ENCODE assay signal across 30 mouse cellular contexts in the genomic region with DNA sequence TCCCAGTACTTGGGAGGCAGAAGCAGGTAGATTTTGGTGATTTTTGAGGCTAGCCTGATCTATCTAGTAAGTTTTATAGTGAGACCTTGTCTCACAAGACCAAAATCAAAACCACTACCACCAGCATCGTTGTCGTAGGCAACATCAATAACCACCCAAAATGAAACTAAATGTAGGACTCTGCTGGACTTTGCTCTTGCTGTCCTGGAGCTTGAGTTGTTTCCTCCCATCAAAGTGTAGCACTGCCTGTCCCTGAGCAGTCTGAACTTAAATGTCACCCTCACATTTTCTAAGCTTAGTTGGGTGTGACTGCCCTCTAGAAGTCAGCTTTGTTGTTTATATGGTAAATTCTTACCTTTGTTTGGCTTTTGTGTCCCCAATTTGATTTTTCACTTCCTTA.
"Had no signal": no experiment of that assay in that cellular context is flagged by ENCODE, and none has a peak within 500 bp of the region (broad histone marks: within the 10 kb centered on the region; RNA-seq: fewer than 3 reads in every experiment).

No protein-coding gene starts in this region.

- H3K9me3 ChIP-seq: limb, embryonic 10.5 days; limb, embryonic 12.5 days; limb, embryonic 13.5 days; limb, embryonic 15.5 days; liver, embryonic 13.5 days; liver, embryonic 15.5 days; lung, embryonic 15.5 days; megakaryocyte, embryonic 14.5 days; midbrain, embryonic 10.5 days; midbrain, embryonic 12.5 days; midbrain, embryonic 15.5 days had no signal

- ATAC-seq: lung, postnatal 0 days; midbrain, embryonic 13.5 days; midbrain, embryonic 15.5 days; midbrain, embryonic 16.5 days had no signal

- H3K4me2 ChIP-seq: limb, embryonic 12.5 days; limb, embryonic 13.5 days; limb, embryonic 15.5 days; liver, embryonic 13.5 days; liver, embryonic 15.5 days; lung, embryonic 14.5 days; lung, embryonic 15.5 days; midbrain, embryonic 11.5 days; midbrain, embryonic 12.5 days; midbrain, embryonic 13.5 days; midbrain, embryonic 15.5 days; neural tube, embryonic 12.5 days had no signal

- H3K4me1 ChIP-seq: limb, embryonic 10.5 days; limb, embryonic 12.5 days; limb, embryonic 13.5 days; limb, embryonic 15.5 days; liver, embryonic 13.5 days; liver, embryonic 15.5 days; lung, embryonic 15.5 days; midbrain, embryonic 12.5 days; midbrain, embryonic 13.5 days; midbrain, embryonic 15.5 days; neural tube, embryonic 12.5 days had no signal

- H3K9ac ChIP-seq: limb, embryonic 12.5 days; limb, embryonic 13.5 days; limb, embryonic 15.5 days; liver, embryonic 13.5 days; liver, embryonic 14.5 days; liver, embryonic 15.5 days; lung, embryonic 14.5 days; lung, embryonic 15.5 days; midbrain, embryonic 12.5 days; midbrain, embryonic 13.5 days; midbrain, embryonic 15.5 days; neural tube, embryonic 12.5 days had no signal

- H3K4me3 ChIP-seq: left cerebral cortex, adult 2 months; limb, embryonic 10.5 days; limb, embryonic 12.5 days; limb, embryonic 13.5 days; limb, embryonic 15.5 days; liver, embryonic 13.5 days; liver, embryonic 15.5 days; lung, embryonic 15.5 days; megakaryocyte, embryonic 14.5 days; midbrain, embryonic 10.5 days; midbrain, embryonic 12.5 days; midbrain, embryonic 13.5 days; midbrain, embryonic 15.5 days; myocyte; neural tube, embryonic 12.5 days had no signal

- H3K36me3 ChIP-seq: liver, embryonic 15.5 days had no signal

- H3K27ac ChIP-seq: left cerebral cortex, adult 2 months; limb, embryonic 10.5 days; limb, embryonic 12.5 days; limb, embryonic 13.5 days; limb, embryonic 15.5 days; liver, embryonic 13.5 days; liver, embryonic 14.5 days; liver, embryonic 15.5 days; lung, embryonic 15.5 days; macrophage; midbrain, embryonic 10.5 days; midbrain, embryonic 12.5 days; midbrain, embryonic 13.5 days; midbrain, embryonic 15.5 days; neural tube, embryonic 12.5 days had no signal

- H3K27me3 ChIP-seq: limb, embryonic 12.5 days; limb, embryonic 13.5 days; limb, embryonic 15.5 days; liver, embryonic 13.5 days; liver, embryonic 15.5 days; lung, embryonic 15.5 days; megakaryocyte, embryonic 14.5 days; midbrain, embryonic 12.5 days; midbrain, embryonic 13.5 days; midbrain, embryonic 15.5 days; neural tube, embryonic 12.5 days had no signal

- DNase-seq: layer of hippocampus, postnatal 36 days; left cerebral cortex, postnatal 4 days; liver, embryonic 13.5 days; lung, adult 18-20 months; lung, adult 2 months; lung, embryonic 14.5 days; lung, postnatal 10 days; lung, postnatal 14 days; lung, postnatal 36 days; lung, postnatal 4 days; midbrain, embryonic 14.5 days had no signal
